ENCODE assay signal across 9 mouse cellular contexts in the genomic region with DNA sequence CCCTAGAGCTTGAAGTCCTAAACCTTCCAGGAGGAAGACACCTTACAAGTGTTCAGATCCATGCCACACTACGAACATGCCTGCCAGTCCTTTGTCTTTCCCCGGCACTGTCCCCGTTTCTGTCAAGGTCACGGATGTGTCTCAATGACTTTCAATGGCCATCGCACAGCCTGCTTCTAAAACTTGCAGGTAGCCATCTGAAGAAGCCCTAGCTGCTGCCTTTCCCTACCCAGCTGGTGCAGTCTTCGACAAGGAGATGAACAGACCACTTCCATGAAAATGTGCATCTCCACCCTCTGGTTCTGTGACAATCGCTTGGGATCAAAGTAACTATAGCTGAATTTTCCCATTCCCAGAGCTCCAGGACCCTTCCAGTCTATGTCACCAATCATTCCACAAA. TPM values are rescaled to one million over a fixed set of nuclear protein-coding genes. Genes with fewer than 3 reads are reported as not detected.
DNase-seq lines count a peak whose midpoint lies in the region; ATAC-seq lines count a peak whose summit lies in the region.
"Had no signal": no experiment of that assay in that cellular context is flagged by ENCODE, and none has a peak within 500 bp of the region (broad histone marks: within the 10 kb centered on the region; RNA-seq: fewer than 3 reads in every experiment).

No protein-coding gene starts in this region.

- peaks cover 3% of the 10 kb centered on the region; the same call in 1 of the 2 replicates for H3K27me3 ChIP-seq in hindbrain, embryonic 12.5 days
- H3K27me3 ChIP-seq in hindbrain, embryonic 11.5 days (ENCODE audit: control insufficient read depth, insufficient read depth, low read length): no peaks in the 10 kb centered on the region
- no peaks in the 10 kb centered on the region for H3K27me3 ChIP-seq in embryonic facial prominence, embryonic 14.5 days (replicated peaks; ENCODE audit: control insufficient read depth, insufficient read depth, low read length)
- H3K27me3 ChIP-seq in liver, embryonic 12.5 days (replicated peaks): no peaks in the 10 kb centered on the region

- H3K4me3 ChIP-seq in hindbrain, embryonic 12.5 days: no peak overlapping the region
- H3K4me3 ChIP-seq in hindbrain, embryonic 11.5 days (ENCODE audit: low read depth, low read length): no peak overlapping the region
- 0 out of 2 replicates have a peak overlapping the region, but pooled peaks have one; percentile 7 for H3K4me3 ChIP-seq in embryonic facial prominence, embryonic 14.5 days (ENCODE audit: low read depth, low read length)
- H3K4me3 ChIP-seq in liver, embryonic 12.5 days: no peak overlapping the region

- H3K9ac ChIP-seq in hindbrain, embryonic 12.5 days: no peak overlapping the region
- H3K9ac ChIP-seq in hindbrain, embryonic 11.5 days (ENCODE audit: low read depth, low read length): no peak overlapping the region
- H3K9ac ChIP-seq in embryonic facial prominence, embryonic 14.5 days (ENCODE audit: low read depth, low read length): no peak overlapping the region
- peak overlapping the region; percentile 55 for H3K9ac ChIP-seq in liver, embryonic 12.5 days

- no peak for ATAC-seq in hindbrain, embryonic 12.5 days (ENCODE audit: low FRiP score)
- no peak for ATAC-seq in hindbrain, embryonic 11.5 days (ENCODE audit: low FRiP score)
- ATAC-seq in embryonic facial prominence, embryonic 14.5 days (ENCODE audit: low read depth): no peak
- no peak for ATAC-seq in liver, embryonic 12.5 days

- peaks cover 35% of the 10 kb centered on the region for H3K4me1 ChIP-seq in hindbrain, embryonic 12.5 days
- H3K4me1 ChIP-seq in hindbrain, embryonic 11.5 days (replicated peaks; ENCODE audit: control insufficient read depth, insufficient read depth, low read length): no peaks in the 10 kb centered on the region
- H3K4me1 ChIP-seq in embryonic facial prominence, embryonic 14.5 days (ENCODE audit: control insufficient read depth, insufficient read depth, low read length): peaks cover 70% of the 10 kb centered on the region
- H3K4me1 ChIP-seq in liver, embryonic 12.5 days: peaks cover 97% of the 10 kb centered on the region

- peak overlapping the region; percentile 27 for H3K4me2 ChIP-seq in hindbrain, embryonic 12.5 days (replicated peaks)
- no peak overlapping the region for H3K4me2 ChIP-seq in hindbrain, embryonic 11.5 days (replicated peaks; ENCODE audit: low read depth, low read length)
- H3K4me2 ChIP-seq in embryonic facial prominence, embryonic 14.5 days (ENCODE audit: low read depth, low read length): peak overlapping the region; percentile 49
- H3K4me2 ChIP-seq in liver, embryonic 12.5 days: peak overlapping the region; percentile 44

- 78% methylated on average over 7 of the region's 7 CpGs for WGBS in hindbrain, embryonic 12.5 days
- 79% methylated on average over 7 of the region's 7 CpGs for WGBS in hindbrain, embryonic 11.5 days
- WGBS in embryonic facial prominence, embryonic 14.5 days: 68% methylated on average over 7 of the region's 7 CpGs
- WGBS in liver, embryonic 12.5 days (ENCODE audit: insufficient replicate concordance): 74% methylated on average over 7 of the region's 7 CpGs

- H3K27ac ChIP-seq in hindbrain, embryonic 12.5 days: 0 out of 2 replicates have a peak overlapping the region, but pooled peaks have one; percentile 32
- H3K27ac ChIP-seq in hindbrain, embryonic 11.5 days (ENCODE audit: low read depth, low read length): no peak overlapping the region
- H3K27ac ChIP-seq in embryonic facial prominence, embryonic 14.5 days (replicated peaks; ENCODE audit: low read depth, low read length): peak overlapping the region; percentile 73
- H3K27ac ChIP-seq in liver, embryonic 12.5 days: peak overlapping the region; percentile 76

- no peaks in the 10 kb centered on the region for H3K36me3 ChIP-seq in hindbrain, embryonic 12.5 days
- no peaks in the 10 kb centered on the region for H3K36me3 ChIP-seq in hindbrain, embryonic 11.5 days (ENCODE audit: control insufficient read depth, insufficient read depth, low read length)
- no peaks in the 10 kb centered on the region for H3K36me3 ChIP-seq in embryonic facial prominence, embryonic 14.5 days (ENCODE audit: control insufficient read depth, insufficient read depth, low read length)
- peaks cover 61% of the 10 kb centered on the region for H3K36me3 ChIP-seq in liver, embryonic 12.5 days

- no peaks in the 10 kb centered on the region for H3K9me3 ChIP-seq in hindbrain, embryonic 12.5 days (replicated peaks)
- no peaks in the 10 kb centered on the region for H3K9me3 ChIP-seq in hindbrain, embryonic 11.5 days (ENCODE audit: control insufficient read depth, low read length)
- H3K9me3 ChIP-seq in embryonic facial prominence, embryonic 14.5 days (ENCODE audit: control insufficient read depth, low read length): no peaks in the 10 kb centered on the region
- no peaks in the 10 kb centered on the region for H3K9me3 ChIP-seq in liver, embryonic 12.5 days (replicated peaks)

- no peak for DNase-seq in hindbrain, embryonic 11.5 days (ENCODE audit: low spot score)
- peak; percentile 26 for DNase-seq in ZHBTc4 (ENCODE audit: low read depth, low spot score)
- no peak for DNase-seq in embryonic facial prominence, embryonic 14.5 days (ENCODE audit: low spot score)
- no peak for DNase-seq in retina, embryonic 14.5 days (ENCODE audit: low spot score)
- DNase-seq in urinary bladder, postnatal 4 days (ENCODE audit: low spot score in 2 of 2): no peak
- DNase-seq in left cerebral cortex, adult 11 months (ENCODE audit: low spot score): no peak
- DNase-seq: layer of hippocampus, adult 9-11 months had no signal

RNA-seq across cellular contexts. Expression of a gene that starts 7.6 kb away (rescaled TPM):
- polyA plus RNA-seq in hindbrain, embryonic 12.5 days (2016; fragmentation: Nextera tagmentation; extraction: Ambion mirVana): 15.6 and 18.5 TPM in 2 replicates
- polyA plus RNA-seq in hindbrain, embryonic 11.5 days (2014; fragmentation: Nextera tagmentation; extraction: Ambion mirVana): 11.7 and 13.7 TPM in 2 replicates
- 31.0 and 35.2 TPM in 2 replicates for polyA plus RNA-seq in embryonic facial prominence, embryonic 14.5 days (2014; fragmentation: Nextera tagmentation; extraction: Ambion mirVana)
- 27.9 and 30.1 TPM in 2 replicates for polyA plus RNA-seq in liver, embryonic 12.5 days (2016; fragmentation: Nextera tagmentation; extraction: Ambion mirVana)
